Mouse (Mus musculus) thymus, adult 2 months (tissue): ENCODE results near the gene Ptpn6.

Experiments used
- CTCF ChIP-seq: fragments of 200-500 bp; IDR thresholded peaks from 2 replicates; pipeline ENCODE4 v1.5.1; 2012; ENCODE audit warnings: mild to moderate bottlenecking, control low read depth, low read length, moderate library complexity, borderline replicate concordance; ENCODE audit not compliant: control insufficient read depth, poor library complexity, insufficient read depth; ENCODE audit errors: extremely low read depth
- POLR2A ChIP-seq: fragments of 200-500 bp; IDR thresholded peaks from 2 replicates; pipeline ENCODE4 v1.6.1; 2012; ENCODE audit warnings: mild to moderate bottlenecking, low read length, control low read depth, moderate library complexity; ENCODE audit not compliant: control insufficient read depth, poor library complexity, insufficient read depth; ENCODE audit errors: extremely low read depth

GRCm38 (mm10) chr6:124717968-124718367 is 20.5 kb downstream of the Ptpn6 start:
- no peak for TF ChIP-seq CTCF
- no peak for TF ChIP-seq POLR2A
